Mouse (Mus musculus) embryonic facial prominence, embryonic 14.5 days (tissue): Measurements from ENCODE around the gene Mrtfa. TPM values are rescaled to one million over a fixed set of nuclear protein-coding genes. Genes with fewer than 3 reads are reported as not detected.

Experiments used
- ATAC-seq: fragments of 200-750 bp; cut with Nextera tagmentation; 2 replicates; pipeline ENCODE4 v1.8.0; 2017; ENCODE audit warnings: low read depth, moderate number of reproducible peaks, moderate TSS enrichment
- DNase-seq: peaks from one replicate; pipeline ENCODE4 v3.0.0-alpha.2; 2015; ENCODE audit warnings: low spot score
- H3K27ac ChIP-seq: fragments of 300-500 bp; sonication (generic); replicated peaks from 2 replicates; pipeline ENCODE4 v1.5.1; 2014; ENCODE audit warnings: low read depth, mild to moderate bottlenecking, low read length, moderate library complexity
- H3K27me3 ChIP-seq: fragments of 300-500 bp; sonication (generic); replicated peaks from 2 replicates; pipeline ENCODE4 v1.6.1; 2014; ENCODE audit warnings: low read length; ENCODE audit not compliant: control insufficient read depth, insufficient read depth
- H3K36me3 ChIP-seq: fragments of 300-500 bp; sonication (generic); 2 replicates; pipeline ENCODE4 v1.6.1; 2014; ENCODE audit warnings: low read length, mixed read lengths; ENCODE audit not compliant: control insufficient read depth, insufficient read depth
- H3K4me1 ChIP-seq: fragments of 300-500 bp; sonication (generic); 2 replicates; pipeline ENCODE4 v1.6.1; 2014; ENCODE audit warnings: antibody characterized with exemption, low read length; ENCODE audit not compliant: control insufficient read depth, insufficient read depth
- H3K4me2 ChIP-seq: fragments of 300-500 bp; sonication (generic); 2 replicates; pipeline ENCODE4 v1.6.1; 2014; ENCODE audit warnings: low read depth, mild to moderate bottlenecking, low read length, moderate library complexity, mixed read lengths
- H3K4me3 ChIP-seq: fragments of 300-500 bp; sonication (generic); 2 replicates; pipeline ENCODE4 v1.5.1; 2014; ENCODE audit warnings: low read depth, mild to moderate bottlenecking, low read length
- H3K9ac ChIP-seq: fragments of 300-500 bp; sonication (generic); 2 replicates; pipeline ENCODE4 v1.6.1; 2014; ENCODE audit warnings: low read depth, mild to moderate bottlenecking, low read length, moderate library complexity, mixed read lengths
- H3K9me3 ChIP-seq: fragments of 300-500 bp; sonication (generic); 2 replicates; pipeline ENCODE4 v1.6.1; 2016; ENCODE audit warnings: low read length; ENCODE audit not compliant: control insufficient read depth
- WGBS: fragments of 180-500 bp; shearing (Covaris S2); extraction: QIAGEN DNeasy Blood & Tissue Kit; methylation state at CpG from one replicate; pipeline ENCODE4 v1.1.7; 2014; 5-methylcytosine and 5-hydroxymethylcytosine counted together
- polyA plus RNA-seq: library from polyadenylated mRNA; unstranded; fragments of >200 nt; fragmentation: Nextera tagmentation; extraction: Ambion mirVana; gene quantifications from 2 replicates; pipeline ENCODE4 v1.2.1, GENCODE M21; 2014

Gene Mrtfa
- polyA plus RNA-seq, 1 experiment from 2014 or later, result 28.6 TPM

- DNase-seq (no peak), ATAC-seq (no peak)
- Histone ChIP-seq H3K27ac (no peak overlapping the region), H3K4me2 (no peak overlapping the region), H3K9me3 (no peaks in the 10 kb centered on the region), H3K36me3 (peaks cover 6% of the 10 kb centered on the region; the same call in 1 of the 2 replicates), H3K4me3 (no peak overlapping the region), H3K4me1 (no peaks in the 10 kb centered on the region), H3K9ac (no peak overlapping the region), H3K27me3 (no peaks in the 10 kb centered on the region)
- 65% methylated on average over 6 of the region's 6 CpGs for WGBS
These were observed 70.4 kb downstream of the Mrtfa start for GRCm38 (mm10) chr15:81120140-81120539.

- Histone ChIP-seq H3K27ac (no peak overlapping the region), H3K36me3 (peaks cover 6% of the 10 kb centered on the region; the same call in 1 of the 2 replicates), H3K4me3 (no peak overlapping the region), H3K9ac (no peak overlapping the region), H3K4me1 (no peaks in the 10 kb centered on the region), H3K27me3 (no peaks in the 10 kb centered on the region), H3K9me3 (no peaks in the 10 kb centered on the region), H3K4me2 (no peak overlapping the region)
- WGBS, result 75% methylated on average over 4 of the region's 4 CpGs
- ATAC-seq (no peak), DNase-seq (no peak)
These were observed 72.3 kb downstream of the Mrtfa start for GRCm38 (mm10) chr15:81118226-81118625.

DNA sequence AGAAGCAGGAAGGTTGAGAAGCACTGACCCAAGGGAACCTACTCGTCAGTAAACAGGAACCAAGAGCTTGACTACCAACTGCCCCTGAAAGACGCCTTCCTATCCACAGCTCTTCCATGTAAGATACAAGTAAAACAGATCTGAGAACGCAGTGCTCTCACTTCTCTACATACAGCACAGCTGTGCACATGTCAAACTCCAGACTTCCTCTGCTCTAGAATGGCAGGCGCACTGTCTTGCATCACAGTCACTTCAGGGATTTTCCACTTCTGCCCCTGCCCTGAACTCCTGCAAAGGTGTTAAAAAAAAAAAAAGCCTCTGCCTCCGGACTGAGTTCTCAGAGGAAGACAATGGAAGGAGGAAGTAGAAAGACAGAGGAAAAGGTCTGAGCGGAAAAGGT lies 78.0 kb downstream of the Mrtfa start:
- Histone ChIP-seq H3K36me3 (peaks cover 6% of the 10 kb centered on the region; the same call in 1 of the 2 replicates), H3K4me2 (no peak overlapping the region), H3K27ac (no peak overlapping the region), H3K27me3 (no peaks in the 10 kb centered on the region), H3K9me3 (no peaks in the 10 kb centered on the region), H3K4me1 (peaks cover 9% of the 10 kb centered on the region; the same call in 1 of the 2 replicates), H3K4me3 (no peak overlapping the region), H3K9ac (no peak overlapping the region)
- DNase-seq (no peak), ATAC-seq (no peak)
- 68% methylated on average over 6 of the region's 6 CpGs for WGBS

DNA sequence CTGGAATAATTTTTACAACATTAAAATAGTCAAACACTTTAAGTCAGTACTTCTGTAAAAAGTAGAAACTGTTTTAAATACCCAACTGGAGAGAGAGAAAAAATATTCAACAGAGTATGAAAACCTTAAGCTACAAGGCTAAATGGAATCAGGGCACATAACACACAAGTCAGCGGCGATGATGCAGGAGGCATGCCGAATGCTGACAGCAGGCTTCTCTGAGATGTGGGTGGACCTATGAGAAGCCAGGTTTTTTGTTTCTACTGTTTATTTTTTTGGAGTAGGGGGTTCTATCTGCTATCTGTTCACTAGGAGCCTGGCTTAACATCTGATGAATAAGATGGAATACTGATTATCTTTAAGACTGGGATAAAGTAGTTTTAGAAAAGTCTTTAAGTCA lies 80.2 kb downstream of the Mrtfa start:
- WGBS, result 49% methylated on average over 3 of the region's 3 CpGs
- no peak overlapping the region for H3K9ac ChIP-seq
- H3K9me3 ChIP-seq, result no peaks in the 10 kb centered on the region
- H3K36me3 ChIP-seq, result no peaks in the 10 kb centered on the region
- H3K4me1 ChIP-seq, result peaks cover 26% of the 10 kb centered on the region
- DNase-seq (no peak), ATAC-seq (no peak)
- H3K4me2 ChIP-seq, result no peak overlapping the region
- no peak overlapping the region for H3K27ac ChIP-seq
- H3K27me3 ChIP-seq, result no peaks in the 10 kb centered on the region
- no peak overlapping the region for H3K4me3 ChIP-seq

DNA sequence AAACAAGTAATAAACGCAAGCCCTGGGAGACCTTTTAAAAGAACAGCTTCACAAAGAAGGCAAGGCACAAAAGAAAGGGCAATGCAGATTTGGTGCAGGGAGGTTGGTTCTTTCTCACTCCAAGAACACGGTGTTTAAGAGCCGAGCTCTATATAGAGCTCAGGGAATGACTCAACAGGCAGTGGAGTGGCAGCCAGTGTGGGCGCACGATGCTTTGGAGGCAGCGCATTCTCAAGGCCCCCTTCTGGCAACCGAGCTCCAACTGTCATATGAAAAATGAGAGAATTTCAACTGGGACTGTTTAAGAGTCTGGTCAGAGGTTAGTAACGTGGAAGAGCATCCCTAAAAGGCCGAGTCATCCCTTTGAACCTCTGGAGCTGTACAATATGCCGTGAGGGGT lies 84.6 kb downstream of the Mrtfa start:
- no peak overlapping the region for H3K4me2 ChIP-seq
- no peak for ATAC-seq
- no peaks in the 10 kb centered on the region for H3K36me3 ChIP-seq
- H3K27me3 ChIP-seq, result no peaks in the 10 kb centered on the region
- no peak overlapping the region for H3K4me3 ChIP-seq
- no peak overlapping the region for H3K27ac ChIP-seq
- 52% methylated on average over 10 of the region's 10 CpGs for WGBS
- DNase-seq, result no peak
- H3K9me3 ChIP-seq, result no peaks in the 10 kb centered on the region
- H3K9ac ChIP-seq, result no peak overlapping the region
- peaks cover 41% of the 10 kb centered on the region for H3K4me1 ChIP-seq

GRCm38 (mm10) chr15:81104585-81105259 lies 85.8 kb downstream of the Mrtfa start:
- Histone ChIP-seq H3K4me1 (peaks cover 41% of the 10 kb centered on the region), H3K9me3 (no peaks in the 10 kb centered on the region), H3K36me3 (no peaks in the 10 kb centered on the region), H3K9ac (peak overlapping the region; percentile 15; the same call in 1 of the 2 replicates), H3K4me3 (peak overlapping the region; percentile 10; the same call in 1 of the 2 replicates), H3K27me3 (no peaks in the 10 kb centered on the region), H3K27ac (peak overlapping the region; percentile 40; the same call in 1 of the 2 replicates), H3K4me2 (peak overlapping the region; percentile 38)
- 38% methylated on average over 13 of the region's 13 CpGs for WGBS
- no peak for DNase-seq
- 0 out of 2 replicates have a peak, but pooled peaks have one; percentile 53 for ATAC-seq

GRCm38 (mm10) chr15:81103500-81103899 lies 87.1 kb downstream of the Mrtfa start:
- no peaks in the 10 kb centered on the region for H3K27me3 ChIP-seq
- WGBS, result 88% methylated on average over 3 of the region's 3 CpGs

DNA sequence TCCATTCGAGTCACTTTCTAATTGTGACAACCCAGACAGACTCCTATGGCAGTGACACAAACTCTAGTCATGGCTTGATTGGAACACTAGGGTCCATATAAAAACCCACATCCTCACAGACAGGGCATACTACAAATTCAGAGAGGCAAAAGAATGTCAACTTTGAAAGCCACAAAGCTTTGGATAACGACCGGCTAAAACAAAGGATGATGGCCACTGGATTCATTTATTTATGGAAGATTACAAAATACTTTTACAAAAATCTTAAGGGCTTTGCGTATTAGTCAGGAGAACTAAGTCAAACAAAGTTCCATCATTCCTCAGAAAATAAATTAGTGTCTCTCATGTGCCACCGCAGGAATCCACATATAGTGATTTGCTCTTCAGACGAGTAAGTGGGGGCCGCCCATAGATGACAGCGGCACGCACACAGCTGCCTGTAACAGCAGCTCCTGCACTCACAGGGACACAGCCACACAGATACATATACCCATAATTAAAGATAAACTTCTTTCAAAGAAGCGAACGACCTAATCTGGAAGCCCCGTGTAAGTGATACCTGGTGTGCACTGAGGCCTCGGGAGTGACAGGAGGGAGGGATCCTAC lies 88.2 kb downstream of the Mrtfa start:
- H3K9ac ChIP-seq, result no peak overlapping the region
- peaks cover 33% of the 10 kb centered on the region for H3K4me1 ChIP-seq
- H3K9me3 ChIP-seq, result no peaks in the 10 kb centered on the region
- ATAC-seq, result no peak
- WGBS, result 65% methylated on average over 13 of the region's 13 CpGs
- no peak overlapping the region for H3K27ac ChIP-seq
- H3K4me2 ChIP-seq, result no peak overlapping the region
- no peaks in the 10 kb centered on the region for H3K27me3 ChIP-seq
- DNase-seq, result no peak
- no peaks in the 10 kb centered on the region for H3K36me3 ChIP-seq
- no peak overlapping the region for H3K4me3 ChIP-seq

More at GRCm38 (mm10) chr15:81103500-81103899, 87.1 kb downstream of the Mrtfa start:
- H3K4me1 ChIP-seq, result peaks cover 38% of the 10 kb centered on the region
- H3K9me3 ChIP-seq, result no peaks in the 10 kb centered on the region
- no peak overlapping the region for H3K4me2 ChIP-seq
- H3K9ac ChIP-seq, result no peak overlapping the region
- ATAC-seq, result no peak
- DNase-seq, result no peak
- H3K27ac ChIP-seq, result no peak overlapping the region
- no peak overlapping the region for H3K4me3 ChIP-seq
- no peaks in the 10 kb centered on the region for H3K36me3 ChIP-seq
